Mouse (Mus musculus) E14TG2a.4 (cell line): ENCODE results near the gene Epop.
A peak's percentile ranks its signal among the peaks of the same experiment; 100 is the strongest.

Source experiments
- H3K27me3 ChIP-seq: 2 replicates; pipeline ENCODE4 v1.6.1; 2014; ENCODE audit warnings: low read length, control low read depth; ENCODE audit not compliant: insufficient read depth
- H3K36me3 ChIP-seq: 2 replicates; pipeline ENCODE4 v1.6.1; 2014; ENCODE audit warnings: low read length, control low read depth; ENCODE audit not compliant: insufficient read depth
- H3K4me1 ChIP-seq: replicated peaks from 2 replicates; pipeline ENCODE4 v1.6.1; 2014; ENCODE audit warnings: low read depth, low read length, control low read depth
- H3K4me3 ChIP-seq: replicated peaks from 2 replicates; pipeline ENCODE4 v1.5.1; 2014; ENCODE audit warnings: mild to moderate bottlenecking, low read length
- H3K9me3 ChIP-seq: 2 replicates; pipeline ENCODE4 v1.6.1; 2014; ENCODE audit warnings: low read length, control low read depth
- CTCF ChIP-seq: conservative IDR thresholded peaks from 2 replicates; pipeline ENCODE4 v1.5.1; 2014; ENCODE audit warnings: low read length
- NANOG ChIP-seq: IDR thresholded peaks from 2 replicates; pipeline ENCODE4 v1.6.1; 2014; ENCODE audit warnings: borderline replicate concordance, low read length, mixed read lengths
- POU5F1 ChIP-seq: IDR thresholded peaks from 2 replicates; pipeline ENCODE4 v1.6.1; 2014; ENCODE audit warnings: low read length, borderline replicate concordance

The Epop gene

GRCm38 (mm10) chr11:97627556-97628302, 1.8 kb downstream of the Epop start:
- no peaks in the 10 kb centered on the region for H3K27me3 ChIP-seq
- no peak for TF ChIP-seq POU5F1
- TF ChIP-seq NANOG = no peak
- TF ChIP-seq CTCF = no peak
- peak overlapping the region; percentile 93 for H3K4me3 ChIP-seq
- no peaks in the 10 kb centered on the region for H3K9me3 ChIP-seq
- H3K4me1 ChIP-seq = peaks cover 77% of the 10 kb centered on the region
- H3K36me3 ChIP-seq = peaks cover 27% of the 10 kb centered on the region

GRCm38 (mm10) chr11:97626850-97627249, 2.7 kb downstream of the Epop start:
- Histone ChIP-seq H3K36me3 (peaks cover 36% of the 10 kb centered on the region), H3K9me3 (no peaks in the 10 kb centered on the region), H3K27me3 (no peaks in the 10 kb centered on the region), H3K4me3 (peak overlapping the region; percentile 93), H3K4me1 (peaks cover 80% of the 10 kb centered on the region)
- TF ChIP-seq POU5F1 (no peak), NANOG (0 out of 2 replicates have a peak, but pooled peaks have one; percentile 14), CTCF (no peak)

GRCm38 (mm10) chr11:97626431-97626830, 3.1 kb downstream of the Epop start:
- Histone ChIP-seq H3K27me3 (no peaks in the 10 kb centered on the region), H3K9me3 (no peaks in the 10 kb centered on the region), H3K4me3 (peak overlapping the region; percentile 93), H3K4me1 (peaks cover 77% of the 10 kb centered on the region), H3K36me3 (peaks cover 38% of the 10 kb centered on the region)
- TF ChIP-seq CTCF (no peak), POU5F1 (no peak), NANOG (no peak)

GRCm38 (mm10) chr11:97625551-97625950, 4.0 kb downstream of the Epop start:
- H3K27me3 ChIP-seq = no peaks in the 10 kb centered on the region

GRCm38 (mm10) chr11:97623166-97623565, 6.3 kb downstream of the Epop start:
- TF ChIP-seq POU5F1 (no peak), CTCF (no peak), NANOG (no peak)
- H3K27me3 ChIP-seq = no peaks in the 10 kb centered on the region
- H3K4me1 ChIP-seq = peaks cover 68% of the 10 kb centered on the region
- peaks cover 66% of the 10 kb centered on the region for H3K36me3 ChIP-seq
- 0 out of 2 replicates have a peak overlapping the region, but pooled peaks have one; percentile 6 for H3K4me3 ChIP-seq
- no peaks in the 10 kb centered on the region for H3K9me3 ChIP-seq

More at GRCm38 (mm10) chr11:97625551-97625950, 4.0 kb downstream of the Epop start:
- peaks cover 44% of the 10 kb centered on the region for H3K36me3 ChIP-seq
- H3K4me3 ChIP-seq = peak overlapping the region; percentile 93
- no peak for TF ChIP-seq POU5F1
- TF ChIP-seq NANOG = peak; percentile 49; the same call in 1 of the 2 replicates
- no peaks in the 10 kb centered on the region for H3K9me3 ChIP-seq
- peaks cover 69% of the 10 kb centered on the region for H3K4me1 ChIP-seq

- peaks cover 66% of the 10 kb centered on the region for H3K36me3 ChIP-seq
- no peak for TF ChIP-seq POU5F1
- peak; percentile 100 for TF ChIP-seq CTCF
Measured at GRCm38 (mm10) chr11:97622440-97622839, 7.1 kb downstream of the Epop start.

GRCm38 (mm10) chr11:97619391-97619795, 10.1 kb downstream of the Epop start:
- peaks cover 89% of the 10 kb centered on the region for H3K36me3 ChIP-seq
- H3K4me3 ChIP-seq = no peak overlapping the region
- no peaks in the 10 kb centered on the region for H3K9me3 ChIP-seq
- no peaks in the 10 kb centered on the region for H3K27me3 ChIP-seq
- peaks cover 60% of the 10 kb centered on the region for H3K4me1 ChIP-seq
- TF ChIP-seq POU5F1 = no peak
- no peak for TF ChIP-seq NANOG
- TF ChIP-seq CTCF = peak; percentile 44

More at GRCm38 (mm10) chr11:97622440-97622839, 7.1 kb downstream of the Epop start:
- no peaks in the 10 kb centered on the region for H3K9me3 ChIP-seq
- no peak overlapping the region for H3K4me3 ChIP-seq
- H3K27me3 ChIP-seq = no peaks in the 10 kb centered on the region
- H3K4me1 ChIP-seq = peaks cover 69% of the 10 kb centered on the region

GRCm38 (mm10) chr11:97618368-97618767, 11.1 kb downstream of the Epop start:
- H3K27me3 ChIP-seq = no peaks in the 10 kb centered on the region
- H3K36me3 ChIP-seq = peaks cover 93% of the 10 kb centered on the region
- no peak for TF ChIP-seq NANOG
- TF ChIP-seq POU5F1 = no peak
- TF ChIP-seq CTCF = no peak
- peak overlapping the region; percentile 60 for H3K4me3 ChIP-seq
- peaks cover 50% of the 10 kb centered on the region for H3K4me1 ChIP-seq
- no peaks in the 10 kb centered on the region for H3K9me3 ChIP-seq
